Mouse (Mus musculus) layer of hippocampus, adult 18-20 months (tissue): Measurements from ENCODE around the gene Celsr1. TPM values are rescaled to one million over a fixed set of nuclear protein-coding genes. Genes with fewer than 3 reads are reported as not detected.
"Not testable (repeated sequence)": the region's sequence is repeated elsewhere in the genome, so short reads cannot be mapped to it uniquely, and the experiment has no call there.

Source experiments
- DNase-seq, 2 experiments: peaks; one replicate each; pipeline ENCODE4 v3.0.0; 2022; ENCODE audit warnings: low spot score in 2 of 2
- total RNA-seq, 2 experiments: library from RNA; stranded (reverse); gene quantifications; 2 replicates each; pipeline ENCODE4 v1.2.3; 2021

Celsr1 gene
- total RNA-seq, 2 experiments from 2014 or later = 5.6 to 6.3 TPM

DNA sequence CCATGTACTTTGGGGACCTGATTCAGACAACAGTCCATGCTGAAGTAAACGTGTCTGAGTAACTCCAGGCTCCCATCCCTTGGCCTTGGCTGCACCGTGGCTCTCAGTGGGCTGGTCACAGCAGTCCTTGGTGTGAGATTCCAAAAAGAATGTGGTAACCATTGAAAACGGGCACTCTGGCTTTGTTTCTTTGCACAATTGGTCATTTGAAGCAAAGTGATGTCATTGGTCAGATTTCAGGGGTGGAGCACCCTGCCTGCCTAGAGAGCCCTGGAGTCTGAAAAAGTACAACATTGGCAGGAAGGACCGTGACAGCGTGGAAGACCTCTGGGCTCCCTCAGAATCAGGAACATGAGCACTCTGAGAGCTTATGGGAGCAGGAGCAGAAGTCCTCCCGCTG, 134.2 kb downstream of the Celsr1 start:
- no peak for DNase-seq

DNA sequence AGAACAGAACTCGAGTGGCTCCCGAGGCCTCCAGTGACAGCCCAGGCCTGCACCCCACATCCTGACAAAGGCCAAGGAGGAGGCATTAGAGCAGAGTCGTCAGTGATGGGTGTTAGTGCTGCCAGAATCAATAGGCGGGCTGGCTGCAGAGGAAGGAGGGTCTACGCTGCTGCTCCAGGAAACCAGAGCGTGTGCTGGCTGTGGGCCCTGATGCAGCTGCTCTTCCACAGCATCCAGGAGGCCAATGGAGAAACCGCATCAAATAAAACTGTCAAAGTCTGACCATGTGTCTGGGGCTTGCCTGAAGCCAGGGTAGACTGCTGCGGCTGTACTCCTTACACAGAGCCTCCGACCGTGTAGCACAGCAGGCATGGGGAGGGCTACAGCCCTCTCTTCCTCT, 136.5 kb downstream of the Celsr1 start:
- DNase-seq = no peak

DNA sequence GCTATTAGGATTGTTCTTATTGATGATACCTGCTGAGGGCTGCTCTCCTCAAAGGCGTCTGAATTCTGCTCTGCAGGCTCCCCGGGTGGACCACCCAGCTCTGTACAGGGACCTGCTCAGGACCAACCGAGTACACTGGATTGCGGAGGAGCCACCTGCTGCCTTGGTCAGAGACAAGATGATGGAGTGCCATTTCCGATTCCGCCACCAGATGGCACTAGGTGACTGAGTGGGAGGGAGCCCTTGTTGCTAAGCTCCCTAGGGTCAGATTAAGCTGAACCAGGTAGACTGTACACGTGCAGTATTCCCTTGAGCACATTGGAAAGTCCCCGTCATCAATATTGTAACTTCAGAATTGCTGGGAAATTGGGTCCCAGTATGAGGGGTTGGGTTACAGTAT, 137.3 kb downstream of the Celsr1 start:
- DNase-seq = peak; percentile 66 to 78

DNA sequence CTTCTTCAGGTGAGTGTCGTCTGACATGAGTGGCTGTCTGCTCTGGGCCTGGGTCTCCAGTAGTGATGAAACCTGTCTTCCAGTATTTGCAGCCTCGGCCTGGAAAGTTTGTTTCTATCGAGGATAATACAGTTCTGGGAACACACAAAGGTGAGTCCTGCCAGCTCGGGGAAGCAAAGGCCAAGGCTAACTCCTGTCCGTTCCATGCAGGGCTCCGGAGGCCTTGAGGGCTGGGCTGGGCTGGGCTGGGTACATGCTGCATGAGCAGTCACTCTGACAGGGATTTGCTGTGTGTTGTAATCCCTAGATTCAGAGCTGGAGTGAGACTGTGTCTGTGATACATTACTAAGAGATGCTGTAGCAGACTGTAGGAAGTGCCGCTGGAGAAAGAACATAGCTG, 139.7 kb downstream of the Celsr1 start:
- no peak for DNase-seq

DNA sequence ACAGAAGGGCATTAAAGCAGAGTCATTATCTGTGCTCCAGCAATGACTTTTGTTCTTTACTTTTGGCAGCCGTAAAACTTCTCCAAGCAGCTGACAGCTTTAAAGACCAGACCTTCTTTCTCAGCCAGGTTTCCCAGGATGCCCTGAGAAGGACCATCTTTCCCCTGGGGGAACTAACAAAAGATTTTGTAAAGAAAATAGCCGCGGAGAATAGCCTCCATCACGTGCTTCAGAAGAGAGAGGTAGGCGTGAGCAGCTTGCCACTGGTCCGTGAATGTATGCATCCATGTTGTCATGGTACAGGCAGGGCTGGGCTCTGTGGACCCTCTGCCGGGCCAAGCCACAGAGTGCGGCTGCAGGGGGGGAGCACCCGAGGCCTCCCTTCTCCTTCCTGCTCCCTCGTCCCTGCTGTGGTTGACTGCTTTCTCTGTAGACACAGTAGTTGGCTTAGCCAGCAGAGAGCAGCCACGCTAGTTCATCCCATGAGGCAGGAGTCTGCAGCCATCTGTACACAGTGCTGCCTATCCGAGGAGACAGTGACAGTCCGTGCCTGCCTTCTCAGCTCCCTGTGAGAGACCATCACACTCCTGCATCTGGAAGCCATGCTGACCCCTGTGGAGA, 141.0 kb downstream of the Celsr1 start:
- DNase-seq = no peak

DNA sequence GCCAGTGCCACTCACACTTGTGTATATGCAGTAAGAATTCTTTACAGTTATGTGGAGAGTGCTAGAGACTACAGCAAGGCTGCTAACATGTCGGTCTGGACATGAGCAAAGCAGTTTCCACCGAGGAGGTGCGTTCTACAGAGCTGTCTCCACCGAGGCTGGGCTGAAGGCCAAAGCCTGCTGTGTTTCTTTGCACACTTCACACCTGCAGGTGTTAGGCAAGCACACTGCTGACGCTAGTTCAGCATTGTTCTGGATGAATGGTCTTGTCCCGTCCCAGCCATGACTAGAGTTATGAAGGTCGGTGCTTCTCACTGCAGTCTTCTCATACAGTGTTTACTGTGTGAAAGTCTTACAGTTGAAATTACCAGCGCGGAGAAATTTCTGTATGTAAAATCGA, 141.6 kb downstream of the Celsr1 start:
- DNase-seq = no peak

DNA sequence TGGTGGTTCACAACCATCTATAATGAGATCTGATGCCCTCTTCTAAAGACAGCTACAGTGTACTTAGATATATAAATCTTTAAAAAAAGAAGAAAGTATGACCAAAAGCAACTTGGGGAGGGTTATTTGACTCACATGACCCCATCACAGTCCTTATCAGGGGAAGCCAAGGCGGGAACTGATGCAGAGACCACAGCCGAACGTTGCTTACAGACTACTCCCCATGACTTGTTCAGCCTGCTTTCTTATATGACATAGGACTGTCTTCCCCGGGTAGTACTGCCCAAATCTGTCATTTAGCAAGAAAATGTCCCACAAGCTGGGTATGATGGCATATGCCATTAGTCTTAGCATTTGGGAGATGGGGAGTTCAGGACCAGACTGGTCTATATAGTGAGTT, 144.3 kb downstream of the Celsr1 start:
- no peak for DNase-seq

DNA sequence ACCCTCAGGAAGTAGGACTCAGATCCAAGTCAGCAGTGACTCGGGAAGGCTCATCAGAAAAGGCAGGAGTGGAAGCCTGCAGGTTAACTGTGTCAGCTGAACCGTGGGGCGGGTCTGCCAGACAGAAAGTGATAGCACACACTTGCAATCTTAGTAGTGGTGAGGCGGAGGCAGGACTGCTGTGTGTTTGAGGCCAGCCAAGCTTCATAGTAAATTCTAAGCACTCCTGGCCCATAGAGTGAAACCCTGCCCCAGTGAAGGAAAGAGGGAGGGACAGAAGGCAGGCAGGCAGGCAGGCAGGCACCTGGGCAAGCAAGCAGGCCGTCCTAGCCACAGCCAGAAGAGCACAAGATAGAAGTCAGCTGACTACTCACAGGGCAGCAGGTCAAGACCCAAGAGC, 148.0 kb downstream of the Celsr1 start:
- no peak for DNase-seq

DNA sequence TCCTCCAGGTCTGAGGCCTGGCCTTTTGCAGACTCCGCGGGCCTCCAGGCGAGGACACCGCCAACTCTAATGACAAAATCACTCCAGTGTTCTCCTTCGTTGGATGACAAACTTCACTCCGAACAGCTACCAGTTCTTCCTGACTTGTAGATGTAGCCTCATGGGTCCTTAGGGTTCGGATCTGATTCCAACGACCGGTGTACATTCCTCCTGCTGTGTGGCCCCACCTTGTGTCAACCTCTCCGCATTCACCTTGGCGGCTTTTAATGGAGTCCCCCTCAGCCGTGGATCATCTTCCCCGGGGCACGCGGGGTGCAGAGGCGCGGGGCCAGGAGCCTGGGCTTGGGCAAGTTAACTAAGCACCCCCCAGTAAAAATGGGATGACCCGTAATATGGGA, 154.1 kb downstream of the Celsr1 start:
- no peak for DNase-seq

DNA sequence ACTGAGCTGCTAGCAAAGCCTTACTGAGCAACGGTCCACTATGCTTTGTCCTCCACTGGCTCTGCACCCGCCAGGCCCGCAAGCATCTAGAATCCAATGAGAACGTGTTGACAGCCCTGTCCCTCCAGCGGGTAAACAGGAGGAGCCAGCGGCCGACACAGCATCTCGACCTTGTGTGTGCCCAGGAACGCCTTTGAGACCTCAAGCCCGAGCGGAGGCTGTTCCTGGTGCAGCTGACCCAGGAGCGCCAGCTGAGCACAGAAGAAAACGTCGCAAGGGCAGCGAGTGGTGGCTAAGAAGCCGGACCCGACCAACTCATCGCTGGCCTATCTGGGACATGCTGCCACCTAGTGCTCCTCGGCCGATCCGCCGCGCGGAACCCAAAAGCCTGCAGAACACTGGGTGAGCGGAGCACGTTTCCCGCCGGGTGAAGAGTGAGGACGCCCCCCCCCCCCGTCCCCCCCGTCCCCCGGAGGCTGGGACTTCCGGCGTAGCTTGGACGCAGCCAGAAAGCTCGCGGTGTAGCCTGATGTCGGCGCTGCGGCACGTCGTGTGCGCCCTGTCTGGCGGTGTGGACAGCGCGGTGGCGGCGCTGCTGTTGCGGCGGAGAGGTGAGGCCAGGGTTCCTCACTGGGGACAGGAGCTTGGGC, 154.6 kb downstream of the Celsr1 start, which contains the start of gene Trmu:
TSS of gene Trmu (plus strand) at position 465 of the 650 bp plus-strand sequence.
- peak; percentile 87 to 94 for DNase-seq

DNA sequence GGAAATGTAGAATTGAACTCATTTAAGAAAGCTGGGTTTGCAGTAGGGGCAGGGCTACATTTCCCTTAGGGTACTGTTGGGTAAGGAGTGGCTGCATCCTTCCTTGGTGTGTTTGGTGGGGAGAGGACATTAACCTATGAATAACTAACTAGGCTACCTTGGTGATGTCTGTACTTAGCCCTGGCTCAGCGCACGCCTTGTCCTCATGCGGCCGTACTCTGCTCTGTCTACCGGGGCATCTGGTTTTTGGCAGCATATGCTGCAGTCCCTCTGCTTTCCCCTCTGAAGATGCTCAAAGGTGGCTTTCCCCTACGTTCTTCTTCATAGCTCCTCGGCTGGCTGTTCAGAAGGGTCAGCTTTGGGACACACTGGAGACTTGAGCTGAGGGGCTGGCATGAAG, 156.2 kb downstream of the Celsr1 start:
- DNase-seq = no peak

DNA sequence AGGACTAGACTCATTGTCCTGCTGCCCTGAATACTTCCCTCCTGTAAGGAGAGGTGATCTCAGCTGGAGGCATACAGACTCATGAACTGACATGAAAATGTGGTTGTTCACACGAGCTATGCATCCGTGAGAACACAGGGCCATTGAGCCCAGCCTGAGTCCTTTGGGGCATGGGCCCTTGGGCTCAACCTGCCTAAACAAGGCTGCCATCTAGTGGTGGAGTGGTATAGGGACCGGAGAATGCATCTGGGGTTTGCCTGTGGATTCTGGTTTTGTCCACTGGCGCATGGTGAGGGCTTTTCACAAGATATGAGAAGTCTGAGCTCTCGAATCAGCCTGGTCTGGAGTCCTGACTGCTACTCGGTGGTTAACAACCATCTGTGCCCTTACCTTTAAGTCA, 165.9 kb downstream of the Celsr1 start:
- peak; percentile 67 to 88 for DNase-seq

DNA sequence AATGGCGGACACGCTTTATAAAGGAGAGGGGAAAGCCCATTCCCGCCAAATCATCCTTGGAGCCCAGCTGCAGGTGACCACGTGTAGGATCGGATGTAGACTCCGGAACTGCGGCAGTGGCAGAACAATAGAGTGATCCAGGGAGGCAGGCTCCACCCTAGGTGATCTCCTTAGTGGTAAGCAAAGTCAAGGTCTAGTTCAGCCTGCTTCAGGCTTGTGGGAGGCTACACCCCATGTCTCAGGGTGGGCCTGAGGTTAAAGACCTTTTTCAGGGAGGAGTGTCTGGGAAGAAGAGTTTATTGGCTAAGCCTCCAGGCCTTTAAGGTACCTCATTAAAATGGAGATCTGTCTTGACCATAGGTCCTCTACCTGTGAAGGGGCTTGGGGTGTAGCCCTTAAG, 167.7 kb downstream of the Celsr1 start:
- not testable (repeated sequence) for DNase-seq

DNA sequence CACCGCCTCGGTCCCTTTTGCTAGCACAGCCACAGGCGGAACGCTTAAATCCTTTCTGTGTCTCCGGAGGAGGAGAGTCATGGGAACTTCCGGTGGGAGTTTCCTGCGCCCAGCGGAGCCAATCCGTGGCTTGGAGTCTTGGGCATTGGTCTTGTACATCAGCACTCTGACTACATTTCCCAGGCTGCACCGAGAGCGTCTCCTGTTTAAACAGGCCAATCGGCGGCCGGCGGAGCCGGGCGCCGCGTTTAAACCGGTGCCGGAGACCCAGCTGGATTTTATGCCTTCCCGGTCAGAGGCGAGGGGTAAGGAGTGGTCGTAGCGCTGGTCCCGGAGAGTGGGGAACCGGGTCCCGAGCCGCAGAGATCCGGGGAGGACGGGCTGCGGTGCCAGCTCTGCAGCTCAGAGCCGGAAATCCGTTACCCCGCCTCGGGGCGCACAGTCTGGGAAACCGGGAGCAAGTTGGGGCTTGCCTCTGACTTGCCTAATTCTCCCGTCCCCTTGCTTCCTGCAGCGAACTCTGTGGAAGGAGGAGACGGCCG, 174.0 kb downstream of the Celsr1 start, which contains the start of gene Gtse1:
TSS of gene Gtse1 (plus strand) at position 256 of the 542 bp plus-strand sequence.
- DNase-seq = peak; percentile 94 to 97

DNA sequence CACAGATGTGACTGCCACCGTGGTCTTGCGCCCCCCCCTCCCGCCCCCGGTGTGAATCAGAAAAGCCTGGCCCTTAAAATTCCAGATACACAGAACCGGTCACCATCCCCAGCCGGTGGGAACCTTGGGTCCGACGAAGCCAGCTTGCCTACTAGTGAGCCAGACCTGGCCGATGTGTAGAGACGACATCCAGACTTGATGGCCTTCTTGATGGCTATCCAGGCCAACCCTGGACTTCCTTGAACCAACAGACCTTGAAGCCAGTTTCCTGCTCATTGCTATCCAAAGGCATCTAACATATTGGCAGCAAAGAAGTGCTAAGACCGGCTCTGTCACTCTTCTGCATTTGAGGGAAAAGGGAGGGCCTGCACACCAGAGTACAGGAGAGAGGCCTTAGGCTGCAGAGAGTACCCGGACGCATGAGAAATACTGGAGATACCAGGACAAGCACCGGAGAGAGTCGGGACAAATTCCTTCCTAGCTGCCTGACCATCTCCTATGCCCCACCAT, 174.5 kb downstream of the Celsr1 start:
- DNase-seq = no peak

DNA sequence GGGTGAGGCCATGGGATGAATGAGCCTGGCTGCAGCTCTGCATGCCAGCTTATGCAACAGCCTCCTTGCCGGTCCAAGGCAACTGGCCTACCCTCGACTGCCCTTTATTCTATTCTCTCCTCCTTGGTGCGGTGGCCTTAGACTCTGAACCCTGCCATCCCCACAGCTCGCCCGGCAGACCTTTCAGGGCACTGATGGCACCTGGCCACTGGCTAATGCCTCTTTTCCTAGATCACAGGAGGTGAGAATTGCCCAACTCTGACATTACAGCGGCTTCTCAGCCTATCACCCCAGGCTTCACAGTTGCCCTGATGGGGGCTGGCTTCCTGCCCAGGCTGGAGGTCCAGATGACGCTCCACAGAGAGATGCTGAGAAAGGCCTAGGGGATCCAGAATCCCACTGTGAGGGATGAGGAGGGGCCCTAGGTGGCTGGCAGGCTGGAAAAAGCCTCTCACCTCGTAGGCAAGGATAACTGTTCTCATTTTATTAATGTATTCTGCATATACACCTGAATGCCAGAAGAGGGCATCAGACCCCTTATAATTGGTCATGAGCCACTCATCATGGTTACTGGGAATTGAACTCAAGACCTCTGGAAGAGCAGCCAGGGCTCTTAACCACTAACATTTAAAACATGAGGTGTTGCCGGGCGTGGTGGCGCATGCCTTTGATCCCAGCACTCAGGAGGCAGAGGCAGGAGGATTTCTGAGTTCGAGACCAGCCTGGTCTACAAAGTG, 181.8 kb downstream of the Celsr1 start:
- no peak for DNase-seq

Other genes with a start within 250 kb of the Celsr1 start
- 10 to 100 TPM; 16.5 to 20.0 TPM for gene Cdpf1, start 222.1 kb downstream of the Celsr1 start, total RNA-seq
- under 1 TPM; 0.62 to 0.63 TPM for gene Pkdrej, start 212.0 kb downstream of the Celsr1 start, total RNA-seq
- 1 to 10 TPM; 5.0 to 6.7 TPM for gene Ttc38, start 201.5 kb downstream of the Celsr1 start, total RNA-seq
- gene Gtse1, start 174.0 kb downstream of the Celsr1 start, total RNA-seq = under 1 TPM; 0.30 to 0.35 TPM
- 10 to 100 TPM; 29.1 to 38.0 TPM for gene Trmu, start 154.5 kb downstream of the Celsr1 start, total RNA-seq
- gene Gramd4, start 23.9 kb upstream of the Celsr1 start, total RNA-seq = 10 to 100 TPM; 30.7 to 34.5 TPM
- 10 to 100 TPM; 50.0 to 50.7 TPM for gene Cerk, start 152.4 kb upstream of the Celsr1 start, total RNA-seq
- 10 to 100 TPM; 34.7 to 35.9 TPM for gene Tbc1d22a, start 180.7 kb upstream of the Celsr1 start, total RNA-seq